Mouse (Mus musculus) stomach, embryonic 16.5 days (tissue): ENCODE data around the gene Tfcp2. TPM values are rescaled to one million over a fixed set of nuclear protein-coding genes. Genes with fewer than 3 reads are reported as not detected.
"Not testable (repeated sequence)": the region's sequence is repeated elsewhere in the genome, so short reads cannot be mapped to it uniquely, and the experiment has no call there.

Source experiments
- ATAC-seq: fragments of 200-750 bp; cut with Nextera tagmentation; 2 replicates; pipeline ENCODE4 v1.8.0; 2017; ENCODE audit warnings: moderate number of reproducible peaks, moderate TSS enrichment; ENCODE audit not compliant: insufficient read depth, low FRiP score
- H3K27ac ChIP-seq: fragments of 300-500 bp; sonication (generic); 2 replicates; pipeline ENCODE4 v1.5.1; 2014; ENCODE audit warnings: low read length
- H3K27me3 ChIP-seq: fragments of 300-500 bp; sonication (generic); 2 replicates; pipeline ENCODE4 v1.6.1; 2014; ENCODE audit warnings: low read length, control low read depth, mixed read lengths; ENCODE audit not compliant: control insufficient read depth, insufficient read depth
- H3K36me3 ChIP-seq: fragments of 300-500 bp; sonication (generic); 2 replicates; pipeline ENCODE4 v1.6.1; 2014; ENCODE audit warnings: low read length; ENCODE audit not compliant: control insufficient read depth, insufficient read depth
- H3K4me1 ChIP-seq: fragments of 300-500 bp; sonication (generic); 2 replicates; pipeline ENCODE4 v1.6.1; 2014; ENCODE audit warnings: low read length, control low read depth, mixed read lengths; ENCODE audit not compliant: control insufficient read depth, insufficient read depth
- H3K4me2 ChIP-seq: fragments of 300-500 bp; sonication (generic); 2 replicates; pipeline ENCODE4 v1.6.1; 2014; ENCODE audit warnings: low read depth, low read length, mixed read lengths
- H3K4me3 ChIP-seq: fragments of 300-500 bp; sonication (generic); replicated peaks from 2 replicates; pipeline ENCODE4 v1.5.1; 2014; ENCODE audit warnings: mild to moderate bottlenecking, low read length
- H3K9ac ChIP-seq: fragments of 300-500 bp; sonication (generic); 2 replicates; pipeline ENCODE4 v1.6.1; 2014; ENCODE audit warnings: low read length
- H3K9me3 ChIP-seq: fragments of 300-500 bp; sonication (generic); replicated peaks from 2 replicates; pipeline ENCODE4 v1.6.1; 2016; ENCODE audit warnings: low read length, control low read depth; ENCODE audit not compliant: control insufficient read depth
- WGBS: fragments of 180-500 bp; shearing (Covaris S2); extraction: QIAGEN DNeasy Blood & Tissue Kit; methylation state at CpG from one replicate; pipeline ENCODE4 v1.1.7; 2014; 5-methylcytosine and 5-hydroxymethylcytosine counted together
- polyA plus RNA-seq: library from polyadenylated mRNA; unstranded; fragments of >200 nt; fragmentation: Nextera tagmentation; extraction: Ambion mirVana; gene quantifications from 2 replicates; pipeline ENCODE4 v1.2.1, GENCODE M21; 2015

The Tfcp2 gene
- polyA plus RNA-seq, 1 experiment from 2014 or later, result 20.0 TPM

GRCm38 (mm10) chr15:100569239-100569638 is 17.4 kb upstream of the Tfcp2 start:
- Histone ChIP-seq H3K4me3 (no peak overlapping the region), H3K4me2 (no peak overlapping the region), H3K9ac (no peak overlapping the region), H3K36me3 (no peaks in the 10 kb centered on the region), H3K27me3 (no peaks in the 10 kb centered on the region), H3K4me1 (peaks cover 10% of the 10 kb centered on the region), H3K9me3 (no peaks in the 10 kb centered on the region), H3K27ac (no peak overlapping the region)
- ATAC-seq, result no peak
- WGBS, result 71% methylated on average over 3 of the region's 3 CpGs

GRCm38 (mm10) chr15:100566531-100566930 is 14.7 kb upstream of the Tfcp2 start:
- H3K4me2 ChIP-seq, result no peak overlapping the region
- 64% methylated on average over 2 of the region's 2 CpGs for WGBS
- H3K9me3 ChIP-seq, result no peaks in the 10 kb centered on the region
- ATAC-seq, result no peak
- H3K4me1 ChIP-seq, result no peaks in the 10 kb centered on the region
- no peak overlapping the region for H3K4me3 ChIP-seq
- no peak overlapping the region for H3K9ac ChIP-seq
- H3K27ac ChIP-seq, result no peak overlapping the region
- no peaks in the 10 kb centered on the region for H3K27me3 ChIP-seq
- H3K36me3 ChIP-seq, result no peaks in the 10 kb centered on the region

- Histone ChIP-seq H3K27ac (no peak overlapping the region), H3K4me1 (no peaks in the 10 kb centered on the region), H3K36me3 (no peaks in the 10 kb centered on the region), H3K9ac (no peak overlapping the region), H3K27me3 (no peaks in the 10 kb centered on the region), H3K4me3 (no peak overlapping the region), H3K9me3 (no peaks in the 10 kb centered on the region), H3K4me2 (no peak overlapping the region)
- WGBS, result 66% methylated on average over 5 of the region's 5 CpGs
- ATAC-seq, result no peak
These were observed 6.1 kb upstream of the Tfcp2 start for GRCm38 (mm10) chr15:100557705-100558433.

GRCm38 (mm10) chr15:100556378-100556777 is 4.6 kb upstream of the Tfcp2 start:
- no peaks in the 10 kb centered on the region for H3K27me3 ChIP-seq
- H3K36me3 ChIP-seq, result no peaks in the 10 kb centered on the region
- no peak overlapping the region for H3K27ac ChIP-seq
- 84% methylated on average over 9 of the region's 9 CpGs for WGBS
- no peak overlapping the region for H3K4me3 ChIP-seq
- no peak overlapping the region for H3K9ac ChIP-seq
- no peaks in the 10 kb centered on the region for H3K4me1 ChIP-seq
- no peak overlapping the region for H3K4me2 ChIP-seq
- no peaks in the 10 kb centered on the region for H3K9me3 ChIP-seq
- no peak for ATAC-seq

GRCm38 (mm10) chr15:100555965-100556364 is 4.2 kb upstream of the Tfcp2 start:
- no peaks in the 10 kb centered on the region for H3K9me3 ChIP-seq
- H3K27ac ChIP-seq, result no peak overlapping the region
- H3K4me2 ChIP-seq, result no peak overlapping the region
- no peaks in the 10 kb centered on the region for H3K36me3 ChIP-seq
- H3K4me1 ChIP-seq, result peaks cover 1% of the 10 kb centered on the region; the same call in 1 of the 2 replicates
- H3K9ac ChIP-seq, result no peak overlapping the region
- 80% methylated on average over 5 of the region's 5 CpGs for WGBS
- H3K27me3 ChIP-seq, result no peaks in the 10 kb centered on the region
- no peak overlapping the region for H3K4me3 ChIP-seq
- no peak for ATAC-seq

GRCm38 (mm10) chr15:100550280-100550679 is 1.5 kb downstream of the Tfcp2 start:
- no peaks in the 10 kb centered on the region for H3K36me3 ChIP-seq
- WGBS, result 92% methylated on average over 4 of the region's 4 CpGs
- no peaks in the 10 kb centered on the region for H3K27me3 ChIP-seq
- no peak overlapping the region for H3K4me3 ChIP-seq
- H3K4me2 ChIP-seq, result peak overlapping the region; percentile 92; the same call in 1 of the 2 replicates
- no peaks in the 10 kb centered on the region for H3K9me3 ChIP-seq
- ATAC-seq, result no peak
- peaks cover 5% of the 10 kb centered on the region; the same call in 1 of the 2 replicates for H3K4me1 ChIP-seq
- no peak overlapping the region for H3K9ac ChIP-seq
- no peak overlapping the region for H3K27ac ChIP-seq

- not testable (repeated sequence) for H3K4me2 ChIP-seq, H3K9me3 ChIP-seq, H3K9ac ChIP-seq, H3K27me3 ChIP-seq, ATAC-seq, H3K36me3 ChIP-seq, H3K4me3 ChIP-seq, H3K27ac ChIP-seq, H3K4me1 ChIP-seq
- 95% methylated on average over 14 of the region's 14 CpGs for WGBS
These were observed 8.2 kb downstream of the Tfcp2 start for GRCm38 (mm10) chr15:100543651-100544030.

- 95% methylated on average over 26 of the region's 28 CpGs for WGBS
- not testable (repeated sequence) for ATAC-seq, H3K36me3 ChIP-seq, H3K27ac ChIP-seq, H3K9ac ChIP-seq, H3K27me3 ChIP-seq, H3K4me2 ChIP-seq, H3K4me3 ChIP-seq, H3K4me1 ChIP-seq, H3K9me3 ChIP-seq
These were observed 8.7 kb downstream of the Tfcp2 start for GRCm38 (mm10) chr15:100542876-100543650.

GRCm38 (mm10) chr15:100541426-100541825 is 10.4 kb downstream of the Tfcp2 start:
- Histone ChIP-seq H3K9me3 (no peaks in the 10 kb centered on the region), H3K4me2 (no peak overlapping the region), H3K9ac (no peak overlapping the region), H3K36me3 (no peaks in the 10 kb centered on the region; the same call in 1 of the 2 replicates), H3K27ac (no peak overlapping the region), H3K4me1 (no peaks in the 10 kb centered on the region), H3K27me3 (no peaks in the 10 kb centered on the region), H3K4me3 (no peak overlapping the region)
- no peak for ATAC-seq
- 89% methylated on average over 4 of the region's 4 CpGs for WGBS
